Mouse (Mus musculus) spleen, adult 2 months (tissue): Measurements from ENCODE around the gene Fgf23. TPM values are rescaled to one million over a fixed set of nuclear protein-coding genes. Genes with fewer than 3 reads are reported as not detected.

Experiments used
- DNase-seq, 2 experiments: peaks; one replicate each; pipeline versions ENCODE4 v3.0.0 to v3.0.0-alpha.2; 2012 to 2021; ENCODE audit warnings: low spot score in 2 of 2, low read depth in 1 of 2
- H3K27ac ChIP-seq: fragments of 200-500 bp; 2 replicates; pipeline ENCODE4 v1.5.1; 2012; ENCODE audit warnings: low read length, inconsistent platforms; ENCODE audit not compliant: insufficient read depth
- H3K27me3 ChIP-seq: fragments of 200-500 bp; 2 replicates; pipeline ENCODE4 v1.6.1; 2012; ENCODE audit warnings: mild to moderate bottlenecking, moderate library complexity, low read length, inconsistent platforms; ENCODE audit not compliant: control insufficient read depth, insufficient read depth
- H3K36me3 ChIP-seq: fragments of 200-500 bp; 2 replicates; pipeline ENCODE4 v1.6.1; 2012; ENCODE audit warnings: mild to moderate bottlenecking, low read length, inconsistent platforms; ENCODE audit not compliant: control insufficient read depth, insufficient read depth
- H3K4me1 ChIP-seq: fragments of 200-500 bp; 2 replicates; pipeline ENCODE4 v1.6.1; 2011; ENCODE audit warnings: inconsistent platforms; ENCODE audit not compliant: control insufficient read depth, insufficient read depth, insufficient read length
- H3K4me3 ChIP-seq: fragments of 200-500 bp; 2 replicates; pipeline ENCODE4 v1.5.1; 2011; ENCODE audit warnings: mild to moderate bottlenecking, inconsistent platforms; ENCODE audit not compliant: insufficient read depth, insufficient read length; ENCODE audit errors: extremely low read depth
- CTCF ChIP-seq: fragments of 200-500 bp; IDR thresholded peaks from 2 replicates; pipeline ENCODE4 v1.5.1; 2011; ENCODE audit warnings: mild to moderate bottlenecking, inconsistent platforms; ENCODE audit not compliant: insufficient read depth, insufficient read length, insufficient replicate concordance; ENCODE audit errors: extremely low read depth
- POLR2A ChIP-seq: fragments of 200-500 bp; IDR thresholded peaks from 2 replicates; pipeline ENCODE4 v1.6.1; 2011; ENCODE audit warnings: low read depth, low read length, inconsistent platforms
- WGBS: fragments of 180-500 bp; shearing (Covaris S2); methylation state at CpG from one replicate; pipeline ENCODE4 v1.1.7; 2018; 5-methylcytosine and 5-hydroxymethylcytosine counted together
- polyA plus RNA-seq: library from polyadenylated mRNA; depleted of rRNA; stranded (reverse); fragments of >200 nt; gene quantifications from 2 replicates; pipeline ENCODE4 v1.2.3, GENCODE M21; 2012; rRNA removed

Gene Fgf23
- polyA plus RNA-seq, 1 experiment = not detected

DNA sequence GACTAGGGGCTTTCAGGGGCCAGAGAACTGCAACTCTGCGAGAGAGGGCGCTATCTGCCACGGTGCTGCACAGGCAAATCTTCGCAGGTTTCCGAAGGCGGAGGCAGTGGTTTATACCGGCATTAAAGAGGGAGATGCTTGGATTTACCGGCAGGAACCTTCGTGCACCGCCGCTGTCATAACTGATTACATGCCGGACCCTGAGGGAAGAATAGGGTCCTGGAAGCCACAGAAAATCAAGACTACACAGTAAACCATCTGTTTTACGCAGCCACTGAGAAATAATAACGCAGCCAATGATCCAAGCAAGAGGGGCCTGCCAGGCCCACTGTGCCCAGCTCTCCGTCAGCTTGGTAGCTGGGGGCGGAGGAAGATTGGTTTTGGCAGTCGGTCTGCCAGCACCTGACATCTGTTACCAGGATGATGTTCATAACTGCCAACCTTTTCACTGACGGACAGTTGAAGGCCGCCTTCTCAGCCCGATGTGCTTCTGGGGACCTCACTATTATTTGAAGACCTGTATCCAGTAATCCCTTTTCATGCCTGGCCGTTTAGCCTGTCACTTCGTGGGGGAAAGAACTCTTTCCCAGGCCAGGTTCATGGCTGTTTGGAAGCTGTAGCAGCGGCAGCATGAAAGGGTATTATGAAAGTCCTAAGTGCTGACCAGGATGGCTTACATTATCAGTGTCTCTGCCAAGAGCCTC is 42.2 kb downstream of the Fgf23 start:
- Histone ChIP-seq H3K4me3 (no peak overlapping the region), H3K36me3 (no peaks in the 10 kb centered on the region), H3K4me1 (no peaks in the 10 kb centered on the region), H3K27me3 (no peaks in the 10 kb centered on the region), H3K27ac (no peak overlapping the region)
- no peak for DNase-seq
- WGBS = 80% methylated on average over 23 of the region's 23 CpGs
- no peak for TF ChIP-seq CTCF
- no peak for TF ChIP-seq POLR2A

- Histone ChIP-seq H3K36me3 (no peaks in the 10 kb centered on the region), H3K4me3 (no peak overlapping the region), H3K27me3 (no peaks in the 10 kb centered on the region), H3K4me1 (no peaks in the 10 kb centered on the region), H3K27ac (no peak overlapping the region)
- WGBS = 78% methylated on average over 4 of the region's 4 CpGs
- TF ChIP-seq CTCF (no peak), POLR2A (no peak)
- DNase-seq = no peak
Observed at GRCm38 (mm10) chr6:127122221-127122806, 49.6 kb downstream of the Fgf23 start.

GRCm38 (mm10) chr6:127122996-127123395 is 50.3 kb downstream of the Fgf23 start:
- no peak for DNase-seq
- H3K27ac ChIP-seq = no peak overlapping the region
- WGBS = 80% methylated on average over 5 of the region's 5 CpGs
- TF ChIP-seq POLR2A (no peak), CTCF (no peak)
- H3K36me3 ChIP-seq = 0 out of 2 replicates have a peak, but pooled peaks cover 2% of the 10 kb centered on the region
- no peaks in the 10 kb centered on the region for H3K27me3 ChIP-seq
- no peak overlapping the region for H3K4me3 ChIP-seq
- no peaks in the 10 kb centered on the region for H3K4me1 ChIP-seq

DNA sequence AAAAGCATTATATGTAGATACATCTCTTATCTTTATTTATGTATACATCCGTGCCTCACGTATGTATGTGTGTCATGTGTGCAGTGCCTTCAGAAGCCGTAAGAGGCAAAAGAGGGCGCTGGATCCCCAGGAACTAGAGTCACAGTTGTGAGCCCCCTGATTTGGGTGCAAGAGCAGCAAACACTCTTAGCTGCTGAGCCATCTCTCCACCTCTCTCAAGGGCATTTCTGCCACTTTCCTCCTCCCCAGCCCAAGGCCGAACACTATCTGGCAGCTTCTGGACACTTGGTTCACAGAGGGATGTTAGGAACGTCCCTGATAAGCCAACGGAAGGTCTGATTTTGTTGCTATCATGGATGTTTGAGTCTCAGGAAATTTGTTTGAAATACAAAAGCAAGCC is 50.8 kb downstream of the Fgf23 start:
- Histone ChIP-seq H3K27ac (no peak overlapping the region), H3K4me1 (no peaks in the 10 kb centered on the region), H3K27me3 (no peaks in the 10 kb centered on the region), H3K36me3 (0 out of 2 replicates have a peak, but pooled peaks cover 2% of the 10 kb centered on the region), H3K4me3 (no peak overlapping the region)
- DNase-seq = no peak
- whole genome bisulfite sequencing = 91% methylated on average over 7 of the region's 7 CpGs
- TF ChIP-seq CTCF = no peak

- Histone ChIP-seq H3K27ac (no peak overlapping the region), H3K36me3 (peaks cover 20% of the 10 kb centered on the region), H3K27me3 (no peaks in the 10 kb centered on the region), H3K4me1 (no peaks in the 10 kb centered on the region), H3K4me3 (no peak overlapping the region)
- DNase-seq = no peak
- no peak for TF ChIP-seq CTCF
- TF ChIP-seq POLR2A = no peak
- WGBS = 87% methylated on average over 14 of the region's 14 CpGs
Observed at GRCm38 (mm10) chr6:127129659-127130058, 57.0 kb downstream of the Fgf23 start.

DNA sequence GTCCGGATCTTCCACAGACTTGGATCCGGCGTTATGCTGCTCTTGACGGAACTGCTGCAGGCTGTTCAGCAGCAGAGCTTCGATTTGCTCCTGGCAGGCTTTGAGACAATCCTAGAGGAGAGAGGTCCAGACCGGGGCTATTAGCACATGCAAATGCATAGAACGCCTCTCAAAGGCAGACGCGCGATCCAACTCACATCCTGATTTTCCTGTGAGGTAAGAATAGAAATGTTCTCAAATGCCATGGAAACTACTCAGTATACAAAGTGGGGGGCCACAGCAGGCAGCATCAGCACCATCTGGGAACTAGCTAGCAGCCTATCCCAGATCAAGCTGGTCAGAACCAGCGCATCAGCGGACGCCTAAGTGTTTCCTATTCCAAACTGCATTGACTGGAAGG is 57.7 kb downstream of the Fgf23 start:
- WGBS = 92% methylated on average over 13 of the region's 13 CpGs
- TF ChIP-seq POLR2A (no peak), CTCF (no peak)
- no peak for DNase-seq
- H3K4me1 ChIP-seq = no peaks in the 10 kb centered on the region
- peaks cover 22% of the 10 kb centered on the region for H3K36me3 ChIP-seq
- H3K27ac ChIP-seq = no peak overlapping the region
- H3K27me3 ChIP-seq = no peaks in the 10 kb centered on the region
- no peak overlapping the region for H3K4me3 ChIP-seq

Other genes with a start within 250 kb of the Fgf23 start
- gene Ndufa9, start 223.8 kb upstream of the Fgf23 start, polyA plus RNA-seq = 34.2 and 35.2 TPM in 2 replicates
- gene Akap3, start 219.8 kb upstream of the Fgf23 start, polyA plus RNA-seq = not detected in 2 replicates
- 0.20 and 0.25 TPM in 2 replicates for gene Dyrk4, start 151.1 kb upstream of the Fgf23 start, polyA plus RNA-seq
- gene Rad51ap1, start 133.3 kb upstream of the Fgf23 start, polyA plus RNA-seq = 3.2 and 4.1 TPM in 2 replicates
- gene D6Wsu163e, start 132.9 kb upstream of the Fgf23 start, polyA plus RNA-seq = 3.0 and 4.4 TPM in 2 replicates
- gene Fgf6, start 57.3 kb upstream of the Fgf23 start, polyA plus RNA-seq = not detected in 2 replicates
- 1.5 and 1.7 TPM in 2 replicates for gene Tigar, start 36.7 kb downstream of the Fgf23 start, polyA plus RNA-seq
- gene Ccnd2, start 79.3 kb downstream of the Fgf23 start, polyA plus RNA-seq = 47.7 and 55.7 TPM in 2 replicates